20 mouse cellular contexts compared by ENCODE assay signal in genomic region chr14:97258461-97258860, GRCm38 (mm10).
DNase-seq lines count a peak whose midpoint lies in the region; ATAC-seq lines count a peak whose summit lies in the region.
"Had no signal": no experiment of that assay in that cellular context is flagged by ENCODE, and none has a peak within 500 bp of the region (broad histone marks: within the 10 kb centered on the region; RNA-seq: fewer than 3 reads in every experiment).

No protein-coding gene starts in this region.

- H3K4me3 ChIP-seq in forebrain, embryonic 14.5 days (ENCODE audit: low read depth, low read length), result no peak overlapping the region
- no peak overlapping the region for H3K4me3 ChIP-seq in forebrain, embryonic 12.5 days (replicated peaks)
- H3K4me3 ChIP-seq in midbrain, embryonic 14.5 days (replicated peaks; ENCODE audit: low read depth, low read length), result no peak overlapping the region
- H3K4me3 ChIP-seq in midbrain, embryonic 10.5 days, result no peak overlapping the region
- H3K4me3 ChIP-seq: heart, adult 2 months; heart, embryonic 15.5 days; hindbrain, embryonic 13.5 days had no signal

- no peaks in the 10 kb centered on the region for H3K36me3 ChIP-seq in forebrain, embryonic 14.5 days (ENCODE audit: control insufficient read depth, insufficient read depth, low read length)
- no peaks in the 10 kb centered on the region for H3K36me3 ChIP-seq in forebrain, embryonic 12.5 days (replicated peaks)
- no peaks in the 10 kb centered on the region for H3K36me3 ChIP-seq in midbrain, embryonic 14.5 days (ENCODE audit: control insufficient read depth, insufficient read depth, low read length)
- no peaks in the 10 kb centered on the region for H3K36me3 ChIP-seq in midbrain, embryonic 10.5 days
- H3K36me3 ChIP-seq: heart, embryonic 15.5 days; hindbrain, embryonic 13.5 days had no signal

- no peak overlapping the region for H3K9ac ChIP-seq in forebrain, embryonic 14.5 days (ENCODE audit: low read length)
- no peak overlapping the region for H3K9ac ChIP-seq in forebrain, embryonic 12.5 days
- no peak overlapping the region for H3K9ac ChIP-seq in midbrain, embryonic 14.5 days (replicated peaks; ENCODE audit: low read length)
- H3K9ac ChIP-seq: forebrain, postnatal 0 days; heart, embryonic 15.5 days; hindbrain, embryonic 13.5 days had no signal

- no peaks in the 10 kb centered on the region for H3K27me3 ChIP-seq in forebrain, embryonic 14.5 days (replicated peaks; ENCODE audit: control insufficient read depth, insufficient read depth, low read length)
- no peaks in the 10 kb centered on the region for H3K27me3 ChIP-seq in forebrain, embryonic 12.5 days
- no peaks in the 10 kb centered on the region for H3K27me3 ChIP-seq in midbrain, embryonic 14.5 days (ENCODE audit: control insufficient read depth, insufficient read depth, low read length)
- no peaks in the 10 kb centered on the region for H3K27me3 ChIP-seq in midbrain, embryonic 10.5 days (ENCODE audit: low read depth, poor library complexity, severe bottlenecking)
- H3K27me3 ChIP-seq: heart, embryonic 15.5 days; hindbrain, embryonic 13.5 days; Patski had no signal

- no peak overlapping the region for H3K27ac ChIP-seq in forebrain, embryonic 14.5 days (ENCODE audit: low read depth, low read length)
- no peak overlapping the region for H3K27ac ChIP-seq in forebrain, embryonic 12.5 days
- no peak overlapping the region for H3K27ac ChIP-seq in midbrain, embryonic 14.5 days (replicated peaks; ENCODE audit: low read depth, low read length)
- H3K27ac ChIP-seq in midbrain, embryonic 10.5 days (replicated peaks), result no peak overlapping the region
- H3K27ac ChIP-seq: heart, adult 2 months; heart, embryonic 15.5 days; hindbrain, embryonic 13.5 days had no signal

- H3K4me2 ChIP-seq in forebrain, embryonic 14.5 days (ENCODE audit: low read length), result no peak overlapping the region
- no peak overlapping the region for H3K4me2 ChIP-seq in forebrain, embryonic 12.5 days
- H3K4me2 ChIP-seq in midbrain, embryonic 14.5 days (ENCODE audit: low read length), result no peak overlapping the region
- H3K4me2 ChIP-seq: heart, embryonic 11.5 days; heart, embryonic 15.5 days; hindbrain, embryonic 13.5 days had no signal

- peak; percentile 40; the same call in 1 of the 2 replicates for ATAC-seq in forebrain, embryonic 14.5 days
- no peak for ATAC-seq in forebrain, embryonic 12.5 days (ENCODE audit: low FRiP score)
- ATAC-seq in midbrain, embryonic 14.5 days (ENCODE audit: low FRiP score, low TSS enrichment), result 0 out of 2 replicates have a peak, but pooled peaks have one; percentile 37
- ATAC-seq in megakaryocyte progenitor cell, adult 5-6 weeks (replicated peaks; ENCODE audit: poor library complexity), result no peak
- ATAC-seq: activated CD4-positive, CD25-positive, alpha-beta regulatory T cell, adult 4 months; forebrain, postnatal 0 days; Patski had no signal

- peak; percentile 3 for DNase-seq in forebrain, embryonic 14.5 days (ENCODE audit: low spot score)
- peak; percentile 40 for DNase-seq in midbrain, embryonic 14.5 days
- no peak for DNase-seq in midbrain, embryonic 10.5 days (ENCODE audit: low spot score)
- DNase-seq in Muller cell, postnatal 12 days (ENCODE audit: inconsistent ontology term), result peak; percentile 13
- DNase-seq in retina, postnatal 1 day, result peak; percentile 91
- DNase-seq: adrenal gland, postnatal 14 days; cerebellum, adult 18-20 months; cerebellum, adult 9-11 months; cerebellum, postnatal 36 days; forebrain, postnatal 0 days; gastrocnemius, postnatal 14 days; heart, adult 2 months; heart, postnatal 14 days had no signal

- 17% methylated on average over 3 of the region's 3 CpGs for WGBS in forebrain, embryonic 14.5 days
- WGBS in forebrain, embryonic 12.5 days, result 38% methylated on average over 3 of the region's 3 CpGs
- WGBS in midbrain, embryonic 14.5 days, result 23% methylated on average over 3 of the region's 3 CpGs
- WGBS in midbrain, embryonic 10.5 days, result 61% methylated on average over 3 of the region's 3 CpGs

- peaks cover 3% of the 10 kb centered on the region for H3K4me1 ChIP-seq in forebrain, embryonic 14.5 days (ENCODE audit: control insufficient read depth, insufficient read depth, low read length)
- H3K4me1 ChIP-seq in forebrain, embryonic 12.5 days, result no peaks in the 10 kb centered on the region
- H3K4me1 ChIP-seq in midbrain, embryonic 14.5 days (ENCODE audit: control insufficient read depth, insufficient read depth, low read length), result no peaks in the 10 kb centered on the region
- no peaks in the 10 kb centered on the region for H3K4me1 ChIP-seq in midbrain, embryonic 10.5 days
- H3K4me1 ChIP-seq: heart, embryonic 15.5 days; hindbrain, embryonic 13.5 days had no signal

- no peaks in the 10 kb centered on the region for H3K9me3 ChIP-seq in forebrain, embryonic 14.5 days (replicated peaks; ENCODE audit: control insufficient read depth, low read length)
- H3K9me3 ChIP-seq in forebrain, embryonic 12.5 days, result no peaks in the 10 kb centered on the region
- no peaks in the 10 kb centered on the region for H3K9me3 ChIP-seq in midbrain, embryonic 14.5 days (ENCODE audit: control insufficient read depth, low read length)
- no peaks in the 10 kb centered on the region for H3K9me3 ChIP-seq in midbrain, embryonic 10.5 days (replicated peaks)
- H3K9me3 ChIP-seq: heart, embryonic 15.5 days; hindbrain, embryonic 13.5 days had no signal

Comparison
In these comparisons a context has a peak if more than half of its experiments do, and no peak if none do; other contexts are left out.
1. ATAC-seq: peak in forebrain, embryonic 14.5 days (single experiment) and midbrain, embryonic 14.5 days (single experiment); none in forebrain, embryonic 12.5 days (single experiment) and megakaryocyte progenitor cell, adult 5-6 weeks (single experiment).